Mouse (Mus musculus) ES-E14 (cell line): ENCODE data around the gene Pip4k2b. TPM values are rescaled to one million over a fixed set of nuclear protein-coding genes. Genes with fewer than 3 reads are reported as not detected.

Experiments
- DNase-seq: peaks from one replicate; pipeline ENCODE4 v3.0.0-alpha.2; 2013; ENCODE audit warnings: low read depth, low spot score
- H3K27ac ChIP-seq: 2 replicates; pipeline ENCODE4 v1.5.1; 2012; ENCODE audit warnings: low read depth, mild to moderate bottlenecking, low read length, moderate library complexity, mixed read lengths; ENCODE audit not compliant: poor library complexity, insufficient read depth, severe bottlenecking
- H3K36me3 ChIP-seq: 2 replicates; pipeline ENCODE4 v1.6.1; 2012; ENCODE audit warnings: mild to moderate bottlenecking, low read length, moderate library complexity, mixed read lengths; ENCODE audit not compliant: control insufficient read depth, poor library complexity, insufficient read depth, severe bottlenecking
- H3K4me1 ChIP-seq, 2 experiments: fragments of 150-350 bp in 1 of 2; sonication (generic) in 1 of 2; 2 replicates each; pipeline ENCODE4 v1.6.1; 2012; ENCODE audit warnings: low read length in 2 of 2, mild to moderate bottlenecking in 1 of 2, mixed read lengths in 1 of 2; ENCODE audit not compliant: control insufficient read depth in 2 of 2, insufficient read depth in 2 of 2, poor library complexity in 1 of 2
- H3K4me3 ChIP-seq, 2 experiments: fragments of 150-350 bp in 1 of 2; sonication (generic) in 1 of 2; 2 replicates each; pipeline ENCODE4 v1.5.1; 2012; ENCODE audit warnings: low read length in 2 of 2, low read depth in 1 of 2, mild to moderate bottlenecking in 1 of 2, mixed read lengths in 1 of 2; ENCODE audit not compliant: insufficient read depth in 1 of 2, poor library complexity in 1 of 2, severe bottlenecking in 1 of 2
- H3K9ac ChIP-seq: 2 replicates; pipeline ENCODE4 v1.6.1; 2012; ENCODE audit warnings: low read depth, mild to moderate bottlenecking, low read length, mixed read lengths; ENCODE audit not compliant: poor library complexity, insufficient read depth, severe bottlenecking
- H3K9me3 ChIP-seq: fragments of 150-350 bp; sonication (generic); 2 replicates; pipeline ENCODE4 v1.6.1; 2012; ENCODE audit warnings: low read depth, mild to moderate bottlenecking, low read length; ENCODE audit not compliant: control insufficient read depth, insufficient read depth
- CHD2 ChIP-seq: IDR thresholded peaks from 2 replicates; pipeline ENCODE4 v1.6.1; 2014; ENCODE audit warnings: mild to moderate bottlenecking, low read depth, low read length, inconsistent platforms
- HCFC1 ChIP-seq: IDR thresholded peaks from 2 replicates; pipeline ENCODE4 v1.6.1; 2012; ENCODE audit warnings: low read length, inconsistent platforms, borderline replicate concordance; ENCODE audit not compliant: insufficient read depth
- MAFK ChIP-seq: IDR thresholded peaks from 2 replicates; pipeline ENCODE4 v1.6.1; 2014; ENCODE audit warnings: mild to moderate bottlenecking, low read depth, low read length, inconsistent platforms; ENCODE audit not compliant: insufficient read depth
- ZC3H11A ChIP-seq: IDR thresholded peaks from 2 replicates; pipeline ENCODE4 v1.6.1; 2012; ENCODE audit warnings: low read depth, mild to moderate bottlenecking, inconsistent platforms, low read length, borderline replicate concordance
- ZNF384 ChIP-seq: IDR thresholded peaks from 2 replicates; pipeline ENCODE4 v1.6.1; 2012; ENCODE audit warnings: low read depth, low read length, inconsistent platforms
- in situ Hi-C, 2 experiments: fragments of 600-800 bp; cut with MboI; formaldehyde crosslinking; loops; one replicate each; pipeline ENCODE4 v1.15.1; 2025; ENCODE audit warnings: low sequenced_read_pairs in 2 of 2, inconsistent platforms in 1 of 2; ENCODE audit not compliant: unreplicated experiment in 2 of 2
- total RNA-seq: library from RNA; depleted of rRNA; stranded (reverse); fragments of 300-350 nt; gene quantifications from 2 replicates; pipeline ENCODE4 v1.2.3, GENCODE M21; 2012

The Pip4k2b gene
- total RNA-seq, 1 experiment: 31.3 TPM

DNA sequence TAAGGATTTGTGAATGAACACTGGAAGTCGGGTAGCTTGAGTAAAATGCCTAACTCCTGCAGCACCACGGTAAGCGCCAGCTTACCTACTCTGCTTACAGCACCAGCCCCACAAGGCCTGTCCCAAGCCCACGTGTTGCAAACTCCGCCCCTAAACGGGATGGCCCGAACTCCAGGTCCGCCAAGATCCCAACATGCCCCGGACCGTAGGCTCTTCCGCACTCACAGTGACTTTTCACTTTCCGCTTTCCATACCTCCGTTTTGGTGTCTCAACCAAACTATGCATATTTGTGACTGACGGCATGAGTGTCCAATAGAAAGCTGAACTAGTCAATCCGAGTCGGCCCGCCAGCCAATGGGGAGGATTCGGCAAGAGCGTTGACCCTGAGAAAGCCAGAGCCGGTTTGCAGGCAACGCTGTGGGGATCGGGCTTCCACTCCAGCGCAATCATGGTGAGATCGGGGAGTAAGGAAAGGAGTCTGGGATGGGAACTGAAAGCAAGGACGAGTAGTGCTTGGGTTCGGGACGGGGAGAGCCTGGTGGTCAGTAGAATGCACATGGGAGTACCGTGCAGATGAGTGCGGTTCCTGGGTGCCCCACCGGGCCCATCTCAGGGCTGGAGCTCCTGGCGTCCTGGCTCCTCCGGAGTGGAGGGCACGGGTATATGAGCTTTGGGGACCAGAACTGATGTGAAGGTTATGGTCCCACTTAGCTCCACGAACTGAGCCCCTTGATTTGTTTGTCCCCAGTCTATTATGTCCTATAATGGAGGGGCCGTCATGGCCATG lies 41.3 kb downstream of the Pip4k2b start, which contains the start of gene Psmb3:
TSS of gene Psmb3 (plus strand) at position 361 of the 788 bp plus-strand sequence.
- Histone ChIP-seq H3K36me3 (peaks cover 22% of the 10 kb centered on the region), H3K4me3 (peak within 1 kb of the TSS; percentile 78 to 99), H3K9me3 (no peaks in the 10 kb centered on the region), H3K4me1 (peaks cover 0 to 11% of the 10 kb centered on the region in 2 experiments; a peak in 1 of 4 replicates), H3K9ac (peak within 1 kb of the TSS; percentile 87), H3K27ac (peak within 1 kb of the TSS; percentile 40)
- TF ChIP-seq HCFC1 (peak; percentile 72; the same call in 1 of the 2 replicates), ZNF384 (no peak), MAFK (peak; percentile 86), CHD2 (peak; percentile 96)
- in situ Hi-C loops: no loop called here
- DNase-seq: peak; percentile 100

GRCm38 (mm10) chr11:97702393-97702745 lies 42.1 kb downstream of the Pip4k2b start:
- no peak overlapping the region for H3K27ac ChIP-seq
- H3K4me3 ChIP-seq: peak overlapping the region; percentile 62 to 99
- peaks cover 22% of the 10 kb centered on the region for H3K36me3 ChIP-seq
- H3K9ac ChIP-seq: peak overlapping the region; percentile 43
- no peak for DNase-seq
- H3K4me1 ChIP-seq: peaks cover 1 to 11% of the 10 kb centered on the region in 2 experiments; a peak in 1 of 4 replicates
- TF ChIP-seq HCFC1 (no peak), MAFK (peak; percentile 88), ZNF384 (peak; percentile 91)
- in situ Hi-C loops: no loop called here
- no peaks in the 10 kb centered on the region for H3K9me3 ChIP-seq

- Histone ChIP-seq H3K36me3 (peaks cover 17% of the 10 kb centered on the region), H3K4me3 (peak overlapping the region in 1 of 2 experiments; percentile 99; a peak in 1 of 4 replicates), H3K9ac (no peak overlapping the region), H3K9me3 (no peaks in the 10 kb centered on the region), H3K27ac (no peak overlapping the region), H3K4me1 (peaks cover 3 to 12% of the 10 kb centered on the region in 2 experiments; a peak in 1 of 4 replicates)
- DNase-seq: no peak
- in situ Hi-C loops: no loop called here
- no peak for TF ChIP-seq HCFC1
- no peak for TF ChIP-seq MAFK
- no peak for TF ChIP-seq ZNF384
- TF ChIP-seq CHD2: no peak
- TF ChIP-seq ZC3H11A: no peak
Measured at GRCm38 (mm10) chr11:97701581-97702392, 42.7 kb downstream of the Pip4k2b start.

DNA sequence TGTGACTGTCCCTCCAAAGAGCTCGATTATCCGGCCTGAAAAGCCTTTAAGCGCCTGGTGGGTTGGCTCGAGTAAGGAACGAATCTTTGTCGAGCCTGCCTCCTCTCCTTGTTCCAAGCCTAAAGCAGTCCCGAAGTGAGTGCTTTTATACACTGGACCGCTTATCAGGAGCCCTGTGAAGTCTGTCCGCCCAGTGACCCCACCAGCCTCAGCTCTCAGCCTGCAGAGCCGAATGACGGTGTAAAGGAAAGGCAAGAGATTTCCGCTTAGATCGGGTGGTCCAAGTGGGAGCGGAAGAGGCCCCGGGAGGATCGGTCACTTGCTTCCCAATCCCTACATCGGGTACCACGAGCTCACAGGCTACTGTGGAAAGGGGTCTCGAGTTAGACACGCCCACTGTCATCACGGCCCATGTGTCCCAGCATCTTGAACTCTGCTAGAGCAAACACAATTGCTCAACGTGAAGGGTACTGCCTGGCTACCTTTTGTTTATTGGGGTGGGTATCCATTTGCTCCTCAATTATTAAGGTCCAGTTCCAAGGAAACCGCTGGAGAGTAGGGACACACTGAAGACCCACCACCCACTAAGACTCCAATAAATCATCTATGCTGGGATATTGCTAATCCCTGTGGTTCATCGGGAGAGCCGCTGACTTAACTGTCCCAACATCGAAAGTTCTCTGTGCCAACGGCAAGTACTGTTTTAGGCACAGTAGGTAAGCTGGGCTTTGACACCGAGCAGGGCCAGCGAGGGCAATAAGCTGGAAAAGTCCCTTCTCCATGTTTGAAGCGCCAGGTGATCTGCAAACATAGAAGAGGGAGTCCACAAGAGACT lies 43.5 kb downstream of the Pip4k2b start:
- Histone ChIP-seq H3K4me3 (peak overlapping the region; percentile 88 to 93), H3K4me1 (peaks cover 3 to 17% of the 10 kb centered on the region in 2 experiments; a peak in 3 of 4 replicates), H3K9ac (peak overlapping the region; percentile 84), H3K9me3 (no peaks in the 10 kb centered on the region), H3K27ac (no peak overlapping the region), H3K36me3 (peaks cover 8% of the 10 kb centered on the region)
- DNase-seq: no peak
- in situ Hi-C loops: no loop called here
- TF ChIP-seq MAFK: no peak
- TF ChIP-seq HCFC1: no peak
- no peak for TF ChIP-seq CHD2
- no peak for TF ChIP-seq ZNF384
- no peak for TF ChIP-seq ZC3H11A
